Mouse (Mus musculus) ES-Bruce4 (cell line): ENCODE results near the gene Elovl6. TPM values are rescaled to one million over a fixed set of nuclear protein-coding genes. Genes with fewer than 3 reads are reported as not detected.

Experiments used
- H3K27ac ChIP-seq: 2 replicates; pipeline ENCODE4 v1.5.1; 2012; ENCODE audit warnings: low read length, inconsistent platforms; ENCODE audit not compliant: insufficient read depth
- H3K27me3 ChIP-seq: 2 replicates; pipeline ENCODE4 v1.6.1; 2012; ENCODE audit warnings: mild to moderate bottlenecking, low read length, inconsistent platforms; ENCODE audit not compliant: control insufficient read depth, poor library complexity, insufficient read depth, severe bottlenecking
- H3K36me3 ChIP-seq: 2 replicates; pipeline ENCODE4 v1.6.1; 2012; ENCODE audit warnings: inconsistent platforms, mild to moderate bottlenecking, low read length, moderate library complexity; ENCODE audit not compliant: control insufficient read depth, poor library complexity, insufficient read depth, severe bottlenecking
- H3K4me1 ChIP-seq: one replicate; pipeline ENCODE4 v1.8.1; 2011; ENCODE audit warnings: low read length; ENCODE audit not compliant: control insufficient read depth, insufficient read depth
- H3K4me3 ChIP-seq: 2 replicates; pipeline ENCODE4 v1.5.1; 2011; ENCODE audit warnings: low read depth, mild to moderate bottlenecking, low read length
- H3K9ac ChIP-seq: 2 replicates; pipeline ENCODE4 v1.6.1; 2012; ENCODE audit warnings: low read depth, mild to moderate bottlenecking, inconsistent platforms; ENCODE audit not compliant: poor library complexity, severe bottlenecking
- H3K9me3 ChIP-seq: replicated peaks from 2 replicates; pipeline ENCODE4 v1.6.1; 2012; ENCODE audit warnings: mild to moderate bottlenecking, low read length, inconsistent platforms; ENCODE audit not compliant: control insufficient read depth, poor library complexity, insufficient read depth, severe bottlenecking
- CTCF ChIP-seq: IDR thresholded peaks from one replicate; pipeline ENCODE4 v1.8.1; 2011; ENCODE audit warnings: low read depth, low read length
- EP300 ChIP-seq: IDR thresholded peaks from 2 replicates; pipeline ENCODE4 v1.6.1; 2011; ENCODE audit warnings: low read depth, low read length; ENCODE audit not compliant: insufficient read depth
- POLR2A ChIP-seq: IDR thresholded peaks from one replicate; pipeline ENCODE4 v1.8.1; 2011; ENCODE audit warnings: low read length; ENCODE audit not compliant: insufficient read depth
- polyA plus RNA-seq: library from polyadenylated mRNA; stranded (reverse); fragments of >200 nt; gene quantifications from 2 replicates; pipeline ENCODE4 v1.2.4, GENCODE M21; 2011; ENCODE audit warnings: low read depth; ENCODE audit not compliant: missing spikeins, insufficient read depth, insufficient read length

The Elovl6 gene
- polyA plus RNA-seq, 1 experiment: 124 TPM

GRCm38 (mm10) chr3:129535444-129535843 lies 3.3 kb downstream of the Elovl6 start:
- H3K9ac ChIP-seq: peak overlapping the region; percentile 61
- peak overlapping the region; percentile 60; the same call in 1 of the 2 replicates for H3K27ac ChIP-seq
- TF ChIP-seq CTCF (no peak), POLR2A (no peak), EP300 (no peak)
- peaks cover 5% of the 10 kb centered on the region; the same call in 1 of the 2 replicates for H3K36me3 ChIP-seq
- H3K27me3 ChIP-seq: no peaks in the 10 kb centered on the region
- H3K4me1 ChIP-seq: no peaks in the 10 kb centered on the region
- H3K9me3 ChIP-seq: no peaks in the 10 kb centered on the region
- H3K4me3 ChIP-seq: peak overlapping the region; percentile 27

- Histone ChIP-seq H3K9ac (peak overlapping the region; percentile 61), H3K27me3 (no peaks in the 10 kb centered on the region), H3K27ac (peak overlapping the region; percentile 95), H3K4me1 (no peaks in the 10 kb centered on the region), H3K4me3 (peak overlapping the region; percentile 78), H3K9me3 (no peaks in the 10 kb centered on the region), H3K36me3 (peaks cover 5% of the 10 kb centered on the region; the same call in 1 of the 2 replicates)
- TF ChIP-seq POLR2A (peak; percentile 77), CTCF (no peak), EP300 (peak; percentile 52; the same call in 1 of the 2 replicates)
These were observed 4.0 kb downstream of the Elovl6 start for GRCm38 (mm10) chr3:129536109-129536508.

- Histone ChIP-seq H3K4me1 (no peaks in the 10 kb centered on the region), H3K27me3 (no peaks in the 10 kb centered on the region), H3K27ac (peak overlapping the region; percentile 54; the same call in 1 of the 2 replicates), H3K9ac (no peak overlapping the region), H3K4me3 (no peak overlapping the region), H3K9me3 (no peaks in the 10 kb centered on the region), H3K36me3 (peaks cover 14% of the 10 kb centered on the region)
- no peak for TF ChIP-seq CTCF
- no peak for TF ChIP-seq EP300
- TF ChIP-seq POLR2A: no peak
These were observed 5.8 kb downstream of the Elovl6 start for GRCm38 (mm10) chr3:129537954-129538353.

GRCm38 (mm10) chr3:129540882-129541281 lies 8.7 kb downstream of the Elovl6 start:
- H3K27me3 ChIP-seq: no peaks in the 10 kb centered on the region

GRCm38 (mm10) chr3:129541456-129541855 lies 9.3 kb downstream of the Elovl6 start:
- H3K27me3 ChIP-seq: no peaks in the 10 kb centered on the region
- TF ChIP-seq EP300 (peak; percentile 73), POLR2A (no peak)
- H3K9me3 ChIP-seq: no peaks in the 10 kb centered on the region
- H3K4me1 ChIP-seq: no peaks in the 10 kb centered on the region
- H3K4me3 ChIP-seq: no peak overlapping the region
- H3K27ac ChIP-seq: peak overlapping the region; percentile 94; the same call in 1 of the 2 replicates
- H3K9ac ChIP-seq: no peak overlapping the region
- peaks cover 14% of the 10 kb centered on the region for H3K36me3 ChIP-seq

More at GRCm38 (mm10) chr3:129540882-129541281, 8.7 kb downstream of the Elovl6 start:
- no peaks in the 10 kb centered on the region for H3K4me1 ChIP-seq
- no peaks in the 10 kb centered on the region for H3K9me3 ChIP-seq
- H3K36me3 ChIP-seq: peaks cover 14% of the 10 kb centered on the region
- TF ChIP-seq EP300 (no peak), POLR2A (no peak), CTCF (no peak)
- peak overlapping the region; percentile 55 for H3K27ac ChIP-seq
- no peak overlapping the region for H3K4me3 ChIP-seq
- H3K9ac ChIP-seq: no peak overlapping the region

GRCm38 (mm10) chr3:129543376-129543775 lies 11.2 kb downstream of the Elovl6 start:
- Histone ChIP-seq H3K4me3 (no peak overlapping the region), H3K27ac (peak overlapping the region; percentile 94), H3K9me3 (no peaks in the 10 kb centered on the region), H3K36me3 (peaks cover 16% of the 10 kb centered on the region), H3K27me3 (no peaks in the 10 kb centered on the region), H3K9ac (no peak overlapping the region), H3K4me1 (peaks cover 1% of the 10 kb centered on the region)
- no peak for TF ChIP-seq EP300
- TF ChIP-seq POLR2A: no peak
- TF ChIP-seq CTCF: no peak
